Mouse (Mus musculus) forebrain, embryonic 10.5 days (tissue): ENCODE measurements around the gene Park7. TPM values are rescaled to one million over a fixed set of nuclear protein-coding genes. Genes with fewer than 3 reads are reported as not detected.

Source experiments
- DNase-seq: peaks from one replicate; pipeline ENCODE4 v3.0.0-alpha.2; 2017; ENCODE audit warnings: low spot score; ENCODE audit errors: extremely low spot score
- H3K27ac ChIP-seq: fragments of 300-500 bp; sonication (generic); 2 replicates; pipeline ENCODE4 v1.5.1; 2016; ENCODE audit warnings: mild to moderate bottlenecking
- H3K27me3 ChIP-seq: fragments of 300-500 bp; sonication (generic); 2 replicates; pipeline ENCODE4 v1.6.1; 2016; ENCODE audit warnings: mild to moderate bottlenecking; ENCODE audit not compliant: poor library complexity, severe bottlenecking
- H3K36me3 ChIP-seq: fragments of 300-500 bp; sonication (generic); replicated peaks from 2 replicates; pipeline ENCODE4 v1.6.1; 2016; ENCODE audit warnings: mild to moderate bottlenecking, moderate library complexity
- H3K4me1 ChIP-seq: fragments of 300-500 bp; sonication (generic); 2 replicates; pipeline ENCODE4 v1.6.1; 2016
- H3K4me3 ChIP-seq: fragments of 300-500 bp; sonication (generic); 2 replicates; pipeline ENCODE4 v1.5.1; 2016; ENCODE audit warnings: mild to moderate bottlenecking, moderate library complexity
- H3K9me3 ChIP-seq: fragments of 300-500 bp; sonication (generic); 2 replicates; pipeline ENCODE4 v1.6.1; 2016; ENCODE audit warnings: mild to moderate bottlenecking, moderate library complexity
- WGBS: fragments of 180-500 bp; shearing (Covaris S2); methylation state at CpG from one replicate; pipeline ENCODE4 v1.1.7; 2016; 5-methylcytosine and 5-hydroxymethylcytosine counted together
- polyA plus RNA-seq: library from polyadenylated mRNA; unstranded; fragments of >200 nt; fragmentation: Nextera tagmentation; extraction: Ambion mirVana; gene quantifications from 2 replicates; pipeline ENCODE4 v1.2.1, GENCODE M21; 2016

Park7 gene
- polyA plus RNA-seq, 1 experiment from 2014 or later: 502 TPM

GRCm38 (mm10) chr4:150927789-150928188 lies 13.6 kb upstream of the Park7 start:
- Histone ChIP-seq H3K4me1 (peaks cover 9% of the 10 kb centered on the region; the same call in 1 of the 2 replicates), H3K36me3 (no peaks in the 10 kb centered on the region), H3K27me3 (no peaks in the 10 kb centered on the region), H3K27ac (no peak overlapping the region), H3K4me3 (no peak overlapping the region), H3K9me3 (no peaks in the 10 kb centered on the region)
- WGBS: 76% methylated on average over 10 of the region's 10 CpGs
- DNase-seq: no peak

GRCm38 (mm10) chr4:150926924-150927705 lies 12.9 kb upstream of the Park7 start:
- Histone ChIP-seq H3K9me3 (no peaks in the 10 kb centered on the region), H3K27me3 (no peaks in the 10 kb centered on the region), H3K4me3 (no peak overlapping the region), H3K27ac (no peak overlapping the region), H3K4me1 (peaks cover 9% of the 10 kb centered on the region; the same call in 1 of the 2 replicates), H3K36me3 (no peaks in the 10 kb centered on the region)
- WGBS: 50% methylated on average over 14 of the region's 14 CpGs
- no peak for DNase-seq

- H3K27ac ChIP-seq: no peak overlapping the region
- H3K27me3 ChIP-seq: no peaks in the 10 kb centered on the region
- WGBS: 57% methylated on average over 5 of the region's 5 CpGs
- no peaks in the 10 kb centered on the region for H3K36me3 ChIP-seq
- H3K4me1 ChIP-seq: peaks cover 13% of the 10 kb centered on the region
- no peak overlapping the region for H3K4me3 ChIP-seq
- DNase-seq: no peak
- no peaks in the 10 kb centered on the region for H3K9me3 ChIP-seq
Measured at GRCm38 (mm10) chr4:150925923-150926322, 11.7 kb upstream of the Park7 start.

- WGBS: 85% methylated on average over 6 of the region's 6 CpGs
Measured at GRCm38 (mm10) chr4:150924936-150925335, 10.7 kb upstream of the Park7 start.

GRCm38 (mm10) chr4:150924308-150924707 lies 10.1 kb upstream of the Park7 start:
- 87% methylated on average over 13 of the region's 13 CpGs for WGBS
- Histone ChIP-seq H3K4me3 (no peak overlapping the region), H3K27ac (no peak overlapping the region), H3K27me3 (no peaks in the 10 kb centered on the region), H3K4me1 (peaks cover 14% of the 10 kb centered on the region), H3K9me3 (no peaks in the 10 kb centered on the region), H3K36me3 (no peaks in the 10 kb centered on the region)
- DNase-seq: no peak

More at GRCm38 (mm10) chr4:150924936-150925335, 10.7 kb upstream of the Park7 start:
- Histone ChIP-seq H3K27ac (no peak overlapping the region), H3K27me3 (no peaks in the 10 kb centered on the region), H3K9me3 (no peaks in the 10 kb centered on the region), H3K36me3 (no peaks in the 10 kb centered on the region), H3K4me3 (no peak overlapping the region), H3K4me1 (peaks cover 14% of the 10 kb centered on the region)
- DNase-seq: no peak

- no peaks in the 10 kb centered on the region for H3K9me3 ChIP-seq
- 0 out of 2 replicates have a peak overlapping the region, but pooled peaks have one; percentile 3 for H3K27ac ChIP-seq
- DNase-seq: no peak
- H3K36me3 ChIP-seq: no peaks in the 10 kb centered on the region
- no peaks in the 10 kb centered on the region for H3K27me3 ChIP-seq
- WGBS: 84% methylated on average over 8 of the region's 8 CpGs
- peaks cover 8% of the 10 kb centered on the region; the same call in 1 of the 2 replicates for H3K4me1 ChIP-seq
- no peak overlapping the region for H3K4me3 ChIP-seq
Measured at GRCm38 (mm10) chr4:150921206-150921605, 7.0 kb upstream of the Park7 start.

- 72% methylated on average over 8 of the region's 8 CpGs for WGBS
- peaks cover 34% of the 10 kb centered on the region for H3K4me1 ChIP-seq
- H3K27ac ChIP-seq: no peak overlapping the region
- H3K4me3 ChIP-seq: no peak overlapping the region
- H3K36me3 ChIP-seq: no peaks in the 10 kb centered on the region
- H3K9me3 ChIP-seq: no peaks in the 10 kb centered on the region
- H3K27me3 ChIP-seq: no peaks in the 10 kb centered on the region
- DNase-seq: no peak
Measured at GRCm38 (mm10) chr4:150917336-150918027, 3.2 kb upstream of the Park7 start.

- Histone ChIP-seq H3K27ac (peak overlapping the region; percentile 93), H3K4me1 (peaks cover 30% of the 10 kb centered on the region), H3K4me3 (peak overlapping the region; percentile 74), H3K36me3 (no peaks in the 10 kb centered on the region), H3K27me3 (no peaks in the 10 kb centered on the region), H3K9me3 (no peaks in the 10 kb centered on the region)
- 71% methylated on average over 10 of the region's 10 CpGs for WGBS
- no peak for DNase-seq
Measured at GRCm38 (mm10) chr4:150915181-150915906, 1.1 kb upstream of the Park7 start.

- no peak for DNase-seq
- H3K9me3 ChIP-seq: no peaks in the 10 kb centered on the region
- H3K4me1 ChIP-seq: peaks cover 41% of the 10 kb centered on the region
- peak overlapping the region; percentile 74 for H3K4me3 ChIP-seq
- WGBS: 24% methylated on average over 12 of the region's 12 CpGs
- peak overlapping the region; percentile 93 for H3K27ac ChIP-seq
- H3K27me3 ChIP-seq: no peaks in the 10 kb centered on the region
- no peaks in the 10 kb centered on the region for H3K36me3 ChIP-seq
Measured at GRCm38 (mm10) chr4:150913743-150914142, 494 bp downstream of the Park7 start.

- H3K27me3 ChIP-seq: no peaks in the 10 kb centered on the region
- peak overlapping the region; percentile 68 for H3K4me3 ChIP-seq
- peak overlapping the region; percentile 91 for H3K27ac ChIP-seq
- H3K36me3 ChIP-seq: peaks cover 29% of the 10 kb centered on the region
- H3K9me3 ChIP-seq: no peaks in the 10 kb centered on the region
- WGBS: 85% methylated on average over 19 of the region's 19 CpGs
- H3K4me1 ChIP-seq: peaks cover 46% of the 10 kb centered on the region
- no peak for DNase-seq
Measured at GRCm38 (mm10) chr4:150910164-150910951, 3.9 kb downstream of the Park7 start.

- no peaks in the 10 kb centered on the region for H3K9me3 ChIP-seq
- H3K4me1 ChIP-seq: peaks cover 38% of the 10 kb centered on the region
- H3K36me3 ChIP-seq: peaks cover 35% of the 10 kb centered on the region
- H3K27me3 ChIP-seq: no peaks in the 10 kb centered on the region
- peak overlapping the region; percentile 68 for H3K4me3 ChIP-seq
- under 1% methylated on average over 56 of the region's 56 CpGs for WGBS
- peak; percentile 99 for DNase-seq
- H3K27ac ChIP-seq: peak overlapping the region; percentile 91
Measured at GRCm38 (mm10) chr4:150909451-150910156, 4.6 kb downstream of the Park7 start.
